Mouse (Mus musculus) c-Kit-negative CD71-positive TER-119-positive erythroid progenitor cells, embryonic 14.5 days (primary cell): ENCODE data around the gene Hist1h3i.
"Not testable (repeated sequence)": the region's sequence is repeated elsewhere in the genome, so short reads cannot be mapped to it uniquely, and the experiment has no call there.

ENCODE experiments used
- DNase-seq: peaks from one replicate; pipeline ENCODE4 v3.0.0-alpha.2; 2013; ENCODE audit warnings: low read depth, low spot score

Hist1h3i gene

GRCm38 (mm10) chr13:21783255-21783617 is at the start of gene Hist1h3i:
TSS of gene Hist1h3i (minus strand) at chr13:21783370.
- peak; percentile 92 for DNase-seq

GRCm38 (mm10) chr13:21831418-21832394 is 48.5 kb upstream of the Hist1h3i start, which contains the start of gene Hist1h4n:
TSS of gene Hist1h4n (minus strand) at chr13:21832196.
- not testable (repeated sequence) for DNase-seq

- DNase-seq = no peak
Observed at GRCm38 (mm10) chr13:21830344-21830743, 47.2 kb upstream of the Hist1h3i start.

GRCm38 (mm10) chr13:21828511-21828910 is 45.3 kb upstream of the Hist1h3i start:
- DNase-seq = no peak

- DNase-seq = not testable (repeated sequence)
Observed at GRCm38 (mm10) chr13:21820082-21820890, 37.1 kb upstream of the Hist1h3i start.

- not testable (repeated sequence) for DNase-seq
Observed at GRCm38 (mm10) chr13:21812092-21812491, 28.9 kb upstream of the Hist1h3i start.

- DNase-seq = not testable (repeated sequence)
Observed at GRCm38 (mm10) chr13:21811539-21811938, 28.4 kb upstream of the Hist1h3i start, which contains the start of gene Hist1h4m. TSS of gene Hist1h4m (plus strand) at chr13:21811746.

- not testable (repeated sequence) for DNase-seq
Observed at GRCm38 (mm10) chr13:21811074-21811473, 27.9 kb upstream of the Hist1h3i start.

- DNase-seq = not testable (repeated sequence)
Observed at GRCm38 (mm10) chr13:21810073-21810472, 26.9 kb upstream of the Hist1h3i start, which contains the start of the genes Hist1h2bq and Hist1h2ao. TSS of gene Hist1h2bq (minus strand) at chr13:21810197. TSS of gene Hist1h2ao (plus strand) at chr13:21810465.

- DNase-seq = not testable (repeated sequence)
Observed at GRCm38 (mm10) chr13:21803058-21803457, 19.9 kb upstream of the Hist1h3i start.

- not testable (repeated sequence) for DNase-seq
Observed at GRCm38 (mm10) chr13:21797163-21797562, 14.0 kb upstream of the Hist1h3i start.

- no peak for DNase-seq
Observed at GRCm38 (mm10) chr13:21795584-21795983, 12.4 kb upstream of the Hist1h3i start.

GRCm38 (mm10) chr13:21790601-21791283 is 7.6 kb upstream of the Hist1h3i start:
- no peak for DNase-seq

- DNase-seq = no peak
Observed at GRCm38 (mm10) chr13:21789925-21790324, 6.8 kb upstream of the Hist1h3i start.

- peak; percentile 43 for DNase-seq
Observed at GRCm38 (mm10) chr13:21787760-21788593, 4.8 kb upstream of the Hist1h3i start.

- DNase-seq = peak; percentile 96
Observed at GRCm38 (mm10) chr13:21786899-21787629, 3.9 kb upstream of the Hist1h3i start, which contains the start of the genes Hist1h2an and Hist1h2bp. TSS of gene Hist1h2an (minus strand) at chr13:21787218. TSS of gene Hist1h2bp (plus strand) at chr13:21787461.

- DNase-seq = peak; percentile 52
Observed at GRCm38 (mm10) chr13:21786189-21786898, 3.2 kb upstream of the Hist1h3i start.

GRCm38 (mm10) chr13:21784311-21784710 is 1.1 kb upstream of the Hist1h3i start:
- DNase-seq = no peak

- DNase-seq = peak; percentile 63
Observed at GRCm38 (mm10) chr13:21783734-21784161, 578 bp upstream of the Hist1h3i start.
